Mouse (Mus musculus): ENCODE results near the gene Gm20708. TPM values are rescaled to one million over a fixed set of nuclear protein-coding genes. Genes with fewer than 3 reads are reported as not detected.
A peak's percentile ranks its signal among the peaks of the same experiment; 100 is the strongest.

Gene Gm20708
- polyA plus RNA-seq, 1 experiment from 2014 or later: 0.60 TPM

- Histone ChIP-seq H3K4me3 (no peak overlapping the region), H3K4me2 (replicated peaks) (no peak overlapping the region), H3K36me3 (peaks cover 42% of the 10 kb centered on the region), H3K4me1 (peaks cover 10% of the 10 kb centered on the region), H3K9ac (no peak overlapping the region), H3K9me3 (no peaks in the 10 kb centered on the region), H3K27me3 (peaks cover 53% of the 10 kb centered on the region), H3K27ac (no peak overlapping the region)
- 39% methylated on average over 3 of the region's 3 CpGs for WGBS
- no peak for ATAC-seq (ENCODE audit: low FRiP score, low read depth)
These were observed 48.9 kb downstream of the Gm20708 start for GRCm38 (mm10) chr11:117858392-117858791.

- Histone ChIP-seq H3K9me3 (no peaks in the 10 kb centered on the region), H3K27me3 (peaks cover 63% of the 10 kb centered on the region), H3K4me3 (peak within 1 kb of the TSS; percentile 8; the same call in 1 of the 2 replicates), H3K27ac (no peak within 1 kb of the TSS), H3K4me1 (peaks cover 10% of the 10 kb centered on the region), H3K9ac (no peak within 1 kb of the TSS), H3K36me3 (peaks cover 21% of the 10 kb centered on the region), H3K4me2 (replicated peaks) (peak within 1 kb of the TSS; percentile 46)
- WGBS: 2% methylated on average over 23 of the region's 23 CpGs
- ATAC-seq (ENCODE audit: low FRiP score, low read depth): no peak
These were observed 51.1 kb downstream of the Gm20708 start, which contains the start of gene Tmem235 for GRCm38 (mm10) chr11:117860601-117861000. TSS of gene Tmem235 (plus strand) at chr11:117860752.

GRCm38 (mm10) chr11:117863174-117863856 is 53.8 kb downstream of the Gm20708 start:
- Histone ChIP-seq H3K27ac (no peak overlapping the region), H3K4me1 (peaks cover 13% of the 10 kb centered on the region), H3K4me3 (no peak overlapping the region), H3K27me3 (peaks cover 62% of the 10 kb centered on the region), H3K36me3 (no peaks in the 10 kb centered on the region), H3K9me3 (no peaks in the 10 kb centered on the region), H3K9ac (no peak overlapping the region), H3K4me2 (replicated peaks) (no peak overlapping the region)
- WGBS: 30% methylated on average over 11 of the region's 11 CpGs
- no peak for ATAC-seq (ENCODE audit: low FRiP score, low read depth)

- peaks cover 11% of the 10 kb centered on the region for H3K4me1 ChIP-seq
- no peaks in the 10 kb centered on the region for H3K9me3 ChIP-seq
- peaks cover 47% of the 10 kb centered on the region for H3K27me3 ChIP-seq
- no peak overlapping the region for H3K4me3 ChIP-seq
- H3K27ac ChIP-seq: no peak overlapping the region
- H3K4me2 ChIP-seq (replicated peaks): no peak overlapping the region
- H3K36me3 ChIP-seq: no peaks in the 10 kb centered on the region
- ATAC-seq (ENCODE audit: low FRiP score, low read depth): no peak
- H3K9ac ChIP-seq: no peak overlapping the region
- WGBS: 51% methylated on average over 2 of the region's 2 CpGs
These were observed 55.3 kb downstream of the Gm20708 start for GRCm38 (mm10) chr11:117864805-117865204.

GRCm38 (mm10) chr11:117865988-117866387 is 56.5 kb downstream of the Gm20708 start:
- Histone ChIP-seq H3K27me3 (peaks cover 35% of the 10 kb centered on the region), H3K27ac (no peak overlapping the region), H3K9ac (0 out of 2 replicates have a peak overlapping the region, but pooled peaks have one; percentile 4), H3K4me2 (replicated peaks) (no peak overlapping the region), H3K9me3 (no peaks in the 10 kb centered on the region), H3K4me3 (no peak overlapping the region), H3K4me1 (peaks cover 9% of the 10 kb centered on the region; the same call in 1 of the 2 replicates), H3K36me3 (no peaks in the 10 kb centered on the region)
- ATAC-seq (ENCODE audit: low FRiP score, low read depth): no peak
- WGBS: 50% methylated on average over 6 of the region's 6 CpGs

GRCm38 (mm10) chr11:117870688-117871365 is 61.4 kb downstream of the Gm20708 start:
- Histone ChIP-seq H3K4me2 (replicated peaks) (peak overlapping the region; percentile 32), H3K27me3 (no peaks in the 10 kb centered on the region), H3K27ac (no peak overlapping the region), H3K36me3 (no peaks in the 10 kb centered on the region), H3K4me1 (peaks cover 21% of the 10 kb centered on the region), H3K4me3 (no peak overlapping the region), H3K9ac (no peak overlapping the region), H3K9me3 (no peaks in the 10 kb centered on the region)
- ATAC-seq (ENCODE audit: low FRiP score, low read depth): no peak
- 38% methylated on average over 12 of the region's 12 CpGs for WGBS

- ATAC-seq (ENCODE audit: low FRiP score, low read depth): no peak
- H3K36me3 ChIP-seq: no peaks in the 10 kb centered on the region
- no peak overlapping the region for H3K27ac ChIP-seq
- WGBS: 64% methylated on average over 5 of the region's 5 CpGs
- no peaks in the 10 kb centered on the region for H3K9me3 ChIP-seq
- H3K27me3 ChIP-seq: no peaks in the 10 kb centered on the region
- peaks cover 18% of the 10 kb centered on the region for H3K4me1 ChIP-seq
- H3K4me3 ChIP-seq: no peak overlapping the region
- no peak overlapping the region for H3K9ac ChIP-seq
- no peak overlapping the region for H3K4me2 ChIP-seq (replicated peaks)
These were observed 61.9 kb downstream of the Gm20708 start for GRCm38 (mm10) chr11:117871376-117871775.

- Histone ChIP-seq H3K9me3 (no peaks in the 10 kb centered on the region), H3K4me3 (no peak overlapping the region), H3K27me3 (no peaks in the 10 kb centered on the region), H3K4me1 (peaks cover 18% of the 10 kb centered on the region), H3K4me2 (replicated peaks) (peak overlapping the region; percentile 94), H3K9ac (no peak overlapping the region), H3K27ac (no peak overlapping the region), H3K36me3 (no peaks in the 10 kb centered on the region)
- WGBS: 60% methylated on average over 12 of the region's 12 CpGs
- ATAC-seq (ENCODE audit: low FRiP score, low read depth): no peak
These were observed 62.6 kb downstream of the Gm20708 start for GRCm38 (mm10) chr11:117871911-117872584.

- 2% methylated on average over 51 of the region's 51 CpGs for WGBS
- Histone ChIP-seq H3K36me3 (no peaks in the 10 kb centered on the region), H3K9me3 (no peaks in the 10 kb centered on the region), H3K9ac (peak within 1 kb of the TSS; percentile 69), H3K4me2 (replicated peaks) (peak within 1 kb of the TSS; percentile 94), H3K27me3 (no peaks in the 10 kb centered on the region), H3K4me3 (peak within 1 kb of the TSS; percentile 66), H3K27ac (no peak within 1 kb of the TSS), H3K4me1 (peaks cover 19% of the 10 kb centered on the region)
- peak; percentile 80 for ATAC-seq (ENCODE audit: low FRiP score, low read depth)
These were observed 63.6 kb downstream of the Gm20708 start, which contains the start of gene Tha1 for GRCm38 (mm10) chr11:117872861-117873608. TSS of gene Tha1 (minus strand) at chr11:117873481.

GRCm38 (mm10) chr11:117874419-117874818 is 65.0 kb downstream of the Gm20708 start:
- Histone ChIP-seq H3K27me3 (no peaks in the 10 kb centered on the region), H3K27ac (no peak overlapping the region), H3K4me2 (replicated peaks) (no peak overlapping the region), H3K9ac (no peak overlapping the region), H3K4me3 (no peak overlapping the region), H3K4me1 (peaks cover 33% of the 10 kb centered on the region), H3K36me3 (no peaks in the 10 kb centered on the region), H3K9me3 (no peaks in the 10 kb centered on the region)
- WGBS: 59% methylated on average over 4 of the region's 4 CpGs
- no peak for ATAC-seq (ENCODE audit: low FRiP score, low read depth)

GRCm38 (mm10) chr11:117875681-117876080 is 66.2 kb downstream of the Gm20708 start:
- H3K4me2 ChIP-seq (replicated peaks): no peak overlapping the region
- H3K9ac ChIP-seq: no peak overlapping the region
- ATAC-seq (ENCODE audit: low FRiP score, low read depth): no peak
- 50% methylated on average over 6 of the region's 6 CpGs for WGBS
- no peak overlapping the region for H3K4me3 ChIP-seq
- H3K27ac ChIP-seq: no peak overlapping the region
- H3K27me3 ChIP-seq: no peaks in the 10 kb centered on the region
- H3K4me1 ChIP-seq: peaks cover 33% of the 10 kb centered on the region
- no peaks in the 10 kb centered on the region for H3K36me3 ChIP-seq
- H3K9me3 ChIP-seq: no peaks in the 10 kb centered on the region

Data from limb, embryonic 13.5 days (tissue).